Mouse (Mus musculus) mammary gland, adult 2 months (tissue): ENCODE results near the gene Gm21822. TPM values are rescaled to one million over a fixed set of nuclear protein-coding genes. Genes with fewer than 3 reads are reported as not detected.

ENCODE experiments used
- polyA plus RNA-seq: library from polyadenylated mRNA; depleted of rRNA; stranded (reverse); fragments of >200 nt; gene quantifications from 2 replicates; pipeline ENCODE4 v1.2.3, GENCODE M21; 2012; ENCODE audit warnings: low replicate concordance; rRNA removed

The Gm21822 gene
- not detected in 2 replicates for polyA plus RNA-seq

GRCm38 (mm10) chrY:18654182-18654581 lies at the start of gene Gm21822:
Gm21822 (plus strand) TSS chrY:18654482.

